Mouse (Mus musculus) neural tube, embryonic 11.5 days (tissue): ENCODE data around the gene Matn3. TPM values are rescaled to one million over a fixed set of nuclear protein-coding genes. Genes with fewer than 3 reads are reported as not detected.
"Not testable (repeated sequence)": the region's sequence is repeated elsewhere in the genome, so short reads cannot be mapped to it uniquely, and the experiment has no call there.

ENCODE experiments used
- ATAC-seq: fragments of 200-750 bp; cut with Nextera tagmentation; 2 replicates; pipeline ENCODE4 v1.8.0; 2017; ENCODE audit warnings: moderate number of reproducible peaks, mild to moderate bottlenecking, moderate TSS enrichment, moderate library complexity; ENCODE audit not compliant: insufficient read depth, low FRiP score, low TSS enrichment
- DNase-seq: peaks from one replicate; pipeline ENCODE4 v3.0.0-alpha.2; 2015; ENCODE audit warnings: low spot score
- H3K27ac ChIP-seq: fragments of 300-500 bp; sonication (generic); 2 replicates; pipeline ENCODE4 v1.5.1; 2014; ENCODE audit warnings: low read depth, mild to moderate bottlenecking, low read length
- H3K27me3 ChIP-seq: fragments of 300-500 bp; sonication (generic); 2 replicates; pipeline ENCODE4 v1.6.1; 2014; ENCODE audit warnings: mild to moderate bottlenecking, low read length, mixed read lengths; ENCODE audit not compliant: control insufficient read depth, insufficient read depth
- H3K36me3 ChIP-seq: fragments of 300-500 bp; sonication (generic); 2 replicates; pipeline ENCODE4 v1.6.1; 2014; ENCODE audit warnings: mild to moderate bottlenecking, low read length, moderate library complexity, mixed read lengths; ENCODE audit not compliant: control insufficient read depth, insufficient read depth
- H3K4me1 ChIP-seq: fragments of 300-500 bp; sonication (generic); 2 replicates; pipeline ENCODE4 v1.6.1; 2014; ENCODE audit warnings: low read length, mixed read lengths; ENCODE audit not compliant: control insufficient read depth, insufficient read depth
- H3K4me2 ChIP-seq: fragments of 300-500 bp; sonication (generic); 2 replicates; pipeline ENCODE4 v1.6.1; 2014; ENCODE audit warnings: low read depth, mild to moderate bottlenecking, moderate library complexity
- H3K4me3 ChIP-seq: fragments of 300-500 bp; sonication (generic); 2 replicates; pipeline ENCODE4 v1.5.1; 2014; ENCODE audit warnings: low read depth, low read length
- H3K9ac ChIP-seq: fragments of 300-500 bp; sonication (generic); 2 replicates; pipeline ENCODE4 v1.6.1; 2014; ENCODE audit warnings: mild to moderate bottlenecking, low read length
- H3K9me3 ChIP-seq: fragments of 300-500 bp; sonication (generic); 2 replicates; pipeline ENCODE4 v1.6.1; 2016; ENCODE audit warnings: low read length; ENCODE audit not compliant: control insufficient read depth
- WGBS: fragments of 180-500 bp; shearing (Covaris S2); extraction: QIAGEN DNeasy Blood & Tissue Kit; methylation state at CpG from one replicate; pipeline ENCODE4 v1.1.7; 2014; 5-methylcytosine and 5-hydroxymethylcytosine counted together
- polyA plus RNA-seq: library from polyadenylated mRNA; unstranded; fragments of >200 nt; fragmentation: Nextera tagmentation; extraction: Ambion mirVana; gene quantifications from 2 replicates; pipeline ENCODE4 v1.2.1, GENCODE M21; 2014

Gene Matn3
- polyA plus RNA-seq, 1 experiment from 2014 or later, result 2.7 TPM

GRCm38 (mm10) chr12:8927652-8928051 is 20.1 kb upstream of the Matn3 start:
- 96% methylated on average over 3 of the region's 3 CpGs for whole genome bisulfite sequencing
- H3K4me1 ChIP-seq, result peaks cover 15% of the 10 kb centered on the region
- no peak for DNase-seq
- H3K36me3 ChIP-seq, result peaks cover 3% of the 10 kb centered on the region; the same call in 1 of the 2 replicates
- no peak overlapping the region for H3K27ac ChIP-seq
- H3K27me3 ChIP-seq, result no peaks in the 10 kb centered on the region
- H3K4me2 ChIP-seq, result no peak overlapping the region
- H3K9me3 ChIP-seq, result no peaks in the 10 kb centered on the region
- H3K4me3 ChIP-seq, result no peak overlapping the region
- no peak overlapping the region for H3K9ac ChIP-seq
- no peak for ATAC-seq

DNA sequence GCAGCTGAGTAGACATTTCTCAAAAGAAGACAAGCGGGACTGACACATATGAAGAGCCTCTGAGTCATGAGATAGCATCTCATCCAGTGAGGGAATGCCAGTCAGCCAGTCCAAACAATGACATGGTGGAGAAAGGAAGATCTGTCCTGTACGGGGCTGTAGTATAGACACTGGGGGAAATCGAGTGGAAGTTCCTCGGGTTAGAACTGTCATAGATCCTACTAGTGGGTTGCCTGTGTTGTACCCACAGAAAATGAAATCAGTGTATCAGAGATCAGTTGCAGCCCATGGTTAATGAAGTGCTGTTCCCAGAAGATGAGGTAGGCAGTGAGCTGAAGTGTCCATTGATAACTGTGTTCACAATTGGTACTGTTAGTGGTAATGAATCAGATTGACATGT is 19.0 kb upstream of the Matn3 start:
- H3K4me2 ChIP-seq, result no peak overlapping the region
- H3K27ac ChIP-seq, result no peak overlapping the region
- no peak overlapping the region for H3K4me3 ChIP-seq
- peaks cover 5% of the 10 kb centered on the region; the same call in 1 of the 2 replicates for H3K4me1 ChIP-seq
- H3K9ac ChIP-seq, result no peak overlapping the region
- ATAC-seq (no peak), DNase-seq (no peak)
- H3K27me3 ChIP-seq, result no peaks in the 10 kb centered on the region
- H3K36me3 ChIP-seq, result peaks cover 6% of the 10 kb centered on the region; the same call in 1 of the 2 replicates
- H3K9me3 ChIP-seq, result no peaks in the 10 kb centered on the region
- whole genome bisulfite sequencing, result 87% methylated on average over 4 of the region's 4 CpGs

GRCm38 (mm10) chr12:8931083-8931482 is 16.6 kb upstream of the Matn3 start:
- H3K4me2 ChIP-seq, result no peak overlapping the region
- H3K36me3 ChIP-seq, result peaks cover 8% of the 10 kb centered on the region
- H3K27me3 ChIP-seq, result no peaks in the 10 kb centered on the region
- H3K27ac ChIP-seq, result no peak overlapping the region
- ATAC-seq (no peak), DNase-seq (no peak)
- H3K4me3 ChIP-seq, result no peak overlapping the region
- H3K9me3 ChIP-seq, result no peaks in the 10 kb centered on the region
- no peak overlapping the region for H3K9ac ChIP-seq
- WGBS, result 91% methylated on average over 4 of the region's 4 CpGs
- 0 out of 2 replicates have a peak, but pooled peaks cover 2% of the 10 kb centered on the region for H3K4me1 ChIP-seq

DNA sequence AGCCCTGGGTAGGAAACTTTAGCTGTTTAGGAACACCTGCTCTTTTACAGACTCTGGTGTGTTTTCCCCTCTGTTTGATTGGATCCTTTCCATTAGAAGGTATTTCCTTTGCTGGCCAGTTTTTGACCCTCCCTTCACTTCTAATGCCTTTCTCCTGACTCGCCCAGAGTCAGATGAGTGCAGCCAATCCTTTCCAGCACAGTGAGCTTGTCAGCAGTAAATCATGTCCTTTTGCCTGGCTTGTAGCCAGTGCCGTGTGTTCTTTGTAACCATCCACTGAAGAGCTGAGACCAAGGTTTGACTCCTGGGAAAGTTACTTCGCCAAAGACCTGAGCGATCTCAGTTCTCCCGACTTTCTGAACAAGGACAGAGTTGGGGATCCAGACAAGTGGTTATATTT is 12.4 kb upstream of the Matn3 start:
- DNase-seq (no peak), ATAC-seq (no peak; the same call in 1 of the 2 replicates)
- 64% methylated on average over 5 of the region's 5 CpGs for WGBS
- H3K4me1 ChIP-seq, result no peaks in the 10 kb centered on the region
- no peak overlapping the region for H3K4me2 ChIP-seq
- no peak overlapping the region for H3K27ac ChIP-seq
- no peak overlapping the region for H3K9ac ChIP-seq
- H3K27me3 ChIP-seq, result no peaks in the 10 kb centered on the region
- peaks cover 16% of the 10 kb centered on the region for H3K36me3 ChIP-seq
- no peak overlapping the region for H3K4me3 ChIP-seq
- no peaks in the 10 kb centered on the region for H3K9me3 ChIP-seq

- 79% methylated on average over 4 of the region's 4 CpGs for WGBS
- ATAC-seq, H3K27ac ChIP-seq, H3K4me2 ChIP-seq, H3K9ac ChIP-seq, H3K9me3 ChIP-seq, H3K4me1 ChIP-seq, H3K4me3 ChIP-seq, H3K27me3 ChIP-seq, DNase-seq: not testable (repeated sequence)
- H3K36me3 ChIP-seq, result peaks cover 16% of the 10 kb centered on the region
These were observed 11.5 kb upstream of the Matn3 start for GRCm38 (mm10) chr12:8936210-8936609.

GRCm38 (mm10) chr12:8939490-8939889 is 8.2 kb upstream of the Matn3 start:
- 90% methylated on average over 4 of the region's 4 CpGs for WGBS
- peaks cover 12% of the 10 kb centered on the region for H3K36me3 ChIP-seq
- no peak for ATAC-seq
- no peak overlapping the region for H3K27ac ChIP-seq
- no peak for DNase-seq
- no peak overlapping the region for H3K9ac ChIP-seq
- H3K27me3 ChIP-seq, result no peaks in the 10 kb centered on the region
- no peaks in the 10 kb centered on the region for H3K9me3 ChIP-seq
- H3K4me2 ChIP-seq, result no peak overlapping the region
- H3K4me3 ChIP-seq, result no peak overlapping the region
- no peaks in the 10 kb centered on the region for H3K4me1 ChIP-seq

GRCm38 (mm10) chr12:8940011-8941005 is 7.4 kb upstream of the Matn3 start:
- Histone ChIP-seq H3K4me1 (no peaks in the 10 kb centered on the region), H3K9ac (no peak overlapping the region), H3K4me3 (no peak overlapping the region), H3K36me3 (peaks cover 12% of the 10 kb centered on the region), H3K4me2 (no peak overlapping the region), H3K27ac (no peak overlapping the region), H3K9me3 (no peaks in the 10 kb centered on the region), H3K27me3 (no peaks in the 10 kb centered on the region)
- WGBS, result 72% methylated on average over 12 of the region's 12 CpGs
- DNase-seq, result no peak
- ATAC-seq, result 0 out of 2 replicates have a peak, but pooled peaks have one; percentile 30

- Histone ChIP-seq H3K4me1 (no peaks in the 10 kb centered on the region), H3K9ac (no peak overlapping the region), H3K4me3 (no peak overlapping the region), H3K27me3 (no peaks in the 10 kb centered on the region), H3K4me2 (no peak overlapping the region), H3K9me3 (no peaks in the 10 kb centered on the region), H3K27ac (no peak overlapping the region), H3K36me3 (peaks cover 9% of the 10 kb centered on the region)
- ATAC-seq (no peak), DNase-seq (no peak)
- 68% methylated on average over 4 of the region's 4 CpGs for WGBS
These were observed 6.6 kb upstream of the Matn3 start for GRCm38 (mm10) chr12:8941131-8941615.
